Mouse (Mus musculus): ENCODE data around the gene Xpr1.
"Not testable (repeated sequence)": the region's sequence is repeated elsewhere in the genome, so short reads cannot be mapped to it uniquely, and the experiment has no call there.

Xpr1 gene

GRCm38 (mm10) chr1:155311672-155312071, 105.5 kb downstream of the Xpr1 start:
- DNase-seq = no peak

- no peak for DNase-seq
These were observed 110.3 kb downstream of the Xpr1 start for GRCm38 (mm10) chr1:155306879-155307278.

- no peak for DNase-seq
These were observed 113.8 kb downstream of the Xpr1 start for GRCm38 (mm10) chr1:155303402-155303801.

GRCm38 (mm10) chr1:155297615-155298014, 119.6 kb downstream of the Xpr1 start:
- no peak for DNase-seq

GRCm38 (mm10) chr1:155297203-155297602, 120.0 kb downstream of the Xpr1 start:
- DNase-seq = no peak

- peak; percentile 59 for DNase-seq
These were observed 123.8 kb downstream of the Xpr1 start for GRCm38 (mm10) chr1:155293446-155293845.

- no peak for DNase-seq
These were observed 127.8 kb downstream of the Xpr1 start for GRCm38 (mm10) chr1:155289411-155289810.

- DNase-seq = no peak
These were observed 129.2 kb downstream of the Xpr1 start for GRCm38 (mm10) chr1:155288033-155288432.

GRCm38 (mm10) chr1:155283808-155284207, 133.4 kb downstream of the Xpr1 start:
- DNase-seq = no peak

GRCm38 (mm10) chr1:155281003-155281793, 136.0 kb downstream of the Xpr1 start:
- DNase-seq = peak; percentile 74

GRCm38 (mm10) chr1:155280306-155280705, 136.9 kb downstream of the Xpr1 start:
- DNase-seq = no peak

GRCm38 (mm10) chr1:155276381-155277033, 140.7 kb downstream of the Xpr1 start:
- no peak for DNase-seq

- no peak for DNase-seq
These were observed 141.4 kb downstream of the Xpr1 start for GRCm38 (mm10) chr1:155275793-155276192.

GRCm38 (mm10) chr1:155274976-155275375, 142.2 kb downstream of the Xpr1 start:
- no peak for DNase-seq

- DNase-seq = no peak
These were observed 144.3 kb downstream of the Xpr1 start for GRCm38 (mm10) chr1:155272953-155273352.

GRCm38 (mm10) chr1:155262496-155262895, 154.7 kb downstream of the Xpr1 start:
- not testable (repeated sequence) for DNase-seq

- no peak for DNase-seq
These were observed 162.9 kb downstream of the Xpr1 start for GRCm38 (mm10) chr1:155254309-155254708.

GRCm38 (mm10) chr1:155253126-155253525, 164.1 kb downstream of the Xpr1 start:
- no peak for DNase-seq

GRCm38 (mm10) chr1:155252631-155253121, 164.5 kb downstream of the Xpr1 start:
- no peak for DNase-seq

GRCm38 (mm10) chr1:155251596-155251995, 165.6 kb downstream of the Xpr1 start:
- no peak for DNase-seq

- DNase-seq = no peak
These were observed 166.6 kb downstream of the Xpr1 start for GRCm38 (mm10) chr1:155250531-155251135.

GRCm38 (mm10) chr1:155249896-155250295, 167.3 kb downstream of the Xpr1 start:
- no peak for DNase-seq

- no peak for DNase-seq
These were observed 169.2 kb downstream of the Xpr1 start for GRCm38 (mm10) chr1:155248041-155248440.

- DNase-seq = no peak
These were observed 169.8 kb downstream of the Xpr1 start for GRCm38 (mm10) chr1:155247441-155247840.
